Mouse (Mus musculus) embryonic facial prominence, embryonic 11.5 days (tissue): ENCODE data around the gene Lbhd2. TPM values are rescaled to one million over a fixed set of nuclear protein-coding genes. Genes with fewer than 3 reads are reported as not detected.
A peak's percentile ranks its signal among the peaks of the same experiment; 100 is the strongest.

Experiments used
- ATAC-seq: fragments of 200-750 bp; cut with Nextera tagmentation; replicated peaks from 2 replicates; pipeline ENCODE4 v1.8.0; 2017; ENCODE audit warnings: low read depth; ENCODE audit not compliant: insufficient number of reproducible peaks, low FRiP score, low TSS enrichment
- DNase-seq: peaks from one replicate; pipeline ENCODE4 v3.0.0-alpha.2; 2015; ENCODE audit warnings: low spot score
- H3K27ac ChIP-seq: fragments of 300-500 bp; sonication (generic); replicated peaks from 2 replicates; pipeline ENCODE4 v1.5.1; 2014; ENCODE audit warnings: mild to moderate bottlenecking, low read depth, low read length, control low read depth
- H3K27me3 ChIP-seq: fragments of 300-500 bp; sonication (generic); 2 replicates; pipeline ENCODE4 v1.6.1; 2014; ENCODE audit warnings: mild to moderate bottlenecking, low read length, moderate library complexity, mixed read lengths; ENCODE audit not compliant: control insufficient read depth, insufficient read depth
- H3K36me3 ChIP-seq: fragments of 300-500 bp; sonication (generic); replicated peaks from 2 replicates; pipeline ENCODE4 v1.6.1; 2014; ENCODE audit warnings: low read depth, mild to moderate bottlenecking, low read length, moderate library complexity, mixed read lengths; ENCODE audit not compliant: control insufficient read depth, insufficient read depth
- H3K4me1 ChIP-seq: fragments of 300-500 bp; sonication (generic); 2 replicates; pipeline ENCODE4 v1.6.1; 2014; ENCODE audit warnings: low read length, mixed read lengths; ENCODE audit not compliant: control insufficient read depth, insufficient read depth
- H3K4me2 ChIP-seq: fragments of 300-500 bp; sonication (generic); 2 replicates; pipeline ENCODE4 v1.6.1; 2014; ENCODE audit warnings: low read depth, mild to moderate bottlenecking, control low read depth, low read length, moderate library complexity
- H3K4me3 ChIP-seq: fragments of 300-500 bp; sonication (generic); 2 replicates; pipeline ENCODE4 v1.5.1; 2014; ENCODE audit warnings: low read depth, low read length, control low read depth
- H3K9ac ChIP-seq: fragments of 300-500 bp; sonication (generic); replicated peaks from 2 replicates; pipeline ENCODE4 v1.6.1; 2014; ENCODE audit warnings: mild to moderate bottlenecking, control low read depth, low read length
- H3K9me3 ChIP-seq: fragments of 300-500 bp; sonication (generic); replicated peaks from 2 replicates; pipeline ENCODE4 v1.6.1; 2016; ENCODE audit warnings: mild to moderate bottlenecking, low read length, inconsistent platforms, mixed read lengths; ENCODE audit not compliant: control insufficient read depth
- WGBS: fragments of 180-500 bp; shearing (Covaris S2); extraction: QIAGEN DNeasy Blood & Tissue Kit; methylation state at CpG from one replicate; pipeline ENCODE4 v1.1.7; 2014; 5-methylcytosine and 5-hydroxymethylcytosine counted together
- polyA plus RNA-seq: library from polyadenylated mRNA; unstranded; fragments of >200 nt; fragmentation: Nextera tagmentation; extraction: Ambion mirVana; gene quantifications from 2 replicates; pipeline ENCODE4 v1.2.1, GENCODE M21; 2014

Lbhd2 gene
- polyA plus RNA-seq, 1 experiment from 2014 or later: not detected

DNA sequence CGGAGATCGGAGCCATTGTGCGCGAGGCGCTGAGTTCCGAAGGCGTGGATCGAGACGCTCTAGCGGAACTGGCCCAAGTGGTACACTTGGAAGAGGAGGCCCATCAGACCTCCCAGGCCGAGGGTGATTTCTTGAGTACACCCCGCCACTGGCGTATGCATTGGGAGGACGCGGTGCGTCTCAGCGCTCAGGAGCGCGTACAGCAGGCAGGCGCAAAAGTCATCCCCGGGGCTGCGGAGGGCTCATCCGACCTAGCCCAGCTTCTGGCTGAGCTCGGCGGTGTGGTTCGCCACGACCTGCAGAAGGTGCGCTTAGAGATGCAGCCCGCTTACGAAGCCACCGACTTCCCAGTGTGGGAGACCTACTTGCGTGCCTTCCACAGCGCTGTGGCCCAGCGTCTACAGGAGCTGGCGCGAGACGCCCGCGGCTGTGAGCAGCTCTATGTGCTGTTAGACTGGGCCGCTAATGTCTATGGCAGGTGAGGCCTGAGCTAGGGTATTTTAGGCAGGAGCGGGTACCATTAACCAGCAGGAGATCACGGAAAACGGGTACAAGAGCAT is 17.0 kb downstream of the Lbhd2 start:
- Histone ChIP-seq H3K27ac (no peak overlapping the region), H3K36me3 (no peaks in the 10 kb centered on the region), H3K9ac (peak overlapping the region; percentile 44), H3K9me3 (no peaks in the 10 kb centered on the region), H3K4me3 (peak overlapping the region; percentile 29), H3K27me3 (peaks cover 62% of the 10 kb centered on the region), H3K4me2 (peak overlapping the region; percentile 64), H3K4me1 (peaks cover 4% of the 10 kb centered on the region; the same call in 1 of the 2 replicates)
- ATAC-seq: no peak
- WGBS: 4% methylated on average over 43 of the region's 43 CpGs
- DNase-seq: no peak

DNA sequence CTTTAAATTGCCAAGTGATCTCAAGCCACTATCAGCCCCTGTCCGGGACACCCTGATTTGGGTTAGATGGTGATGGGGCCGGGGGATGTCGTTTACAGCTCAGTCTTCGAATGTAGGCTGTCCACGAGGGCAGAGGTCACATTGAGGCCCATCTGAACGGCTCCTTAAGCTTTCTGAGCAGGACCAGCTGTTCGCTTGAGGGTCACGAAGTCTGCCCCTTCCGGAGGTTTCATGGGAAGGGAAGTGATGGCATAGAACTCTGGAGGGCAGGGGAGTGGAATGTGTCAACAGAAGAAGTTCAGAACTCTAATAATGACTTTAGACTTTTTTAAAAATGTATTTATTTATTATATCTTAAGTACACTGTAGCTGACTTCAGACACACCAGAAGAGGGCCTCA is 17.9 kb downstream of the Lbhd2 start:
- WGBS: 15% methylated on average over 9 of the region's 9 CpGs
- H3K27me3 ChIP-seq: peaks cover 65% of the 10 kb centered on the region
- no peak for ATAC-seq
- H3K4me1 ChIP-seq: peaks cover 4% of the 10 kb centered on the region; the same call in 1 of the 2 replicates
- H3K4me2 ChIP-seq: no peak overlapping the region
- no peak for DNase-seq
- H3K9me3 ChIP-seq: no peaks in the 10 kb centered on the region
- H3K27ac ChIP-seq: no peak overlapping the region
- H3K4me3 ChIP-seq: no peak overlapping the region
- no peaks in the 10 kb centered on the region for H3K36me3 ChIP-seq
- H3K9ac ChIP-seq: no peak overlapping the region

DNA sequence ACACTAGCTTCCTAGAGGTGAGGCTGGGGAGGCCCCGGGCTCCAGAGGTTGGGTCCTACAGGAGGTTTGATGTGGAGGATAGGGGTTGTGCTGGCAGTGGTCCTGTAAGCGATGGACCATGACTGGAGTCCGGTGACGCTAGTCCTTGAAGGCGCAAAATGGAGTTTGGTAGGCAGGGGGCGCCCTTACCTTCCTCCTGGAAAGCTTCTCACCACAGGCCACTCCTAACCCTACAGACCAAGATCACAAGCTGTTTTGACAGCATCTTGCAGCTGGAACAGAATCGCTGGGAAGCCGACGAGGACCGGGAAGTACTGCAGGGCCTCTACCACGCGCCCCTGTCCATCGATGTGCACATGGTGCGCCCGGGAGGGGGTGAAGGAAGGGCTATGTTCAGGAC is 18.6 kb downstream of the Lbhd2 start:
- Histone ChIP-seq H3K4me1 (peaks cover 4% of the 10 kb centered on the region; the same call in 1 of the 2 replicates), H3K36me3 (no peaks in the 10 kb centered on the region), H3K4me3 (no peak overlapping the region), H3K4me2 (no peak overlapping the region; the same call in 1 of the 2 replicates), H3K27ac (no peak overlapping the region), H3K9ac (no peak overlapping the region), H3K9me3 (no peaks in the 10 kb centered on the region), H3K27me3 (peaks cover 67% of the 10 kb centered on the region)
- 3% methylated on average over 15 of the region's 15 CpGs for WGBS
- ATAC-seq (no peak; the same call in 1 of the 2 replicates), DNase-seq (peak; percentile 90)

DNA sequence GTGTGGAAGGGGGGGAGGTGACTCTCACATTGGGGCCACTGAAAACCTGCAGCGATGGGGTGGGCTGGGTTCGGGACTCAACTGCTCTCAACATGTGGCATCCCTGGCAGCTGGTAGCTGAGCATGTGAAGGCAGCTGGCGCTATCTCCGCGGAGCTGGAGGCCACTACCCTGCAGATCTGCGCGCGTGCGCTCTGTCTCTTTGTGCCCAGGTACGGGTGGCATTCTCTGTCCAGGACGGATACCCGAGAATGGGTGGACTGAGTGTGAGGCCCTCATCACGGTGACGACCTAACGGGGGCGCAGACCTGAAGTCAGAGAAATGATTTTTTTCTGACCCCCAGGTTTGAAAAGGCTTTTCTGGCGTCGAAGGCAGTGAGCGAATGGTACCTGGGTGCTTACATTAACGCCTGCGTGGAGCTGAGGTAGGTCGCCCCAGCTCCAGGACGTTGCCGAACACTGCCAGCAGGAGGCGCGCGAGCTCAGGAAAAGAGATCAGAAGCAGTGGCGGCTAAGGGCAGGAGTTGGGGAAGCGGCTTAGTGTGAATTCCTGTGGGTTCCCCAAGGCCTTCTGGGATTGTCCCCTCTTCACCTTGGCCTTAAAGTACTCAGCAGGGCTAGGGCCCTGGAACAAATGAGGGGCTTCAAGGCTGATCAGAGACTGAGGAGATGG is 19.3 kb downstream of the Lbhd2 start:
- H3K9me3 ChIP-seq: no peaks in the 10 kb centered on the region
- H3K36me3 ChIP-seq: no peaks in the 10 kb centered on the region
- no peak overlapping the region for H3K4me2 ChIP-seq
- H3K4me3 ChIP-seq: no peak overlapping the region
- peaks cover 73% of the 10 kb centered on the region for H3K27me3 ChIP-seq
- WGBS: 17% methylated on average over 29 of the region's 29 CpGs
- H3K4me1 ChIP-seq: peaks cover 7% of the 10 kb centered on the region; the same call in 1 of the 2 replicates
- no peak overlapping the region for H3K27ac ChIP-seq
- DNase-seq (peak; percentile 91), ATAC-seq (0 out of 2 replicates have a peak, but pooled peaks have one; percentile 27)
- no peak overlapping the region for H3K9ac ChIP-seq

DNA sequence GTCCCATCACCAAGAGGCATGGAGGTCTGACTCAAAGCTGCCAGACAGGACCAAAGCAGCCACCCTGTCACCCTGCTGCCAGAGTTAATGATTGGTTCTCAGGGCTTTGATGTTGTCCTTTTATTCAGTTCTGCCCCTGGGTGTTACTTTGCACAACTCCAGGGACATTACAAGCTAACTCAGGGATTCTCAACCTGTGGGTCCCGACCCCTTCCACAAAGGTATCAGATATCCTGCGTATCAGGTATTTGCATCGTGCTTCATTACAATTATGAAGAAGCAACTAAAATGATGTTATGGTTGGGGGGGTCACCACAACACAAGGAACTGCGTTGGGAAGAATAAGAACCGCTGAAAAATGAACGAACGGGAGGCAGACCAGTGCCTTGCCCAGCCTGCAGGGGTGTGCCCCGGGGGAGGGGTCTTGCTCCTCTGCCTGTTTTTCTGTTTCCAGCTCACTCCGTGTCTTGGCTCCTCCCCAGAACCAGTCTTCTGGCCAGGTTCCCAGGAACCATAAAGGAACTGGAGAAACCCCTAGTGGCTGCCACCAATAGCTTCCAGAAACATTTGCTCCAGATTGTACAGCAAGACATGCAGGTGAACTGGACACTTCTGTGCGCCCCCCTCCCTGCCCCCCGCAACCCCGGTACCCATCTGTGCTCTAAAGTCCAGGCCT is 21.0 kb downstream of the Lbhd2 start:
- peaks cover 7% of the 10 kb centered on the region for H3K4me1 ChIP-seq
- DNase-seq: no peak
- WGBS: 47% methylated on average over 12 of the region's 12 CpGs

DNA sequence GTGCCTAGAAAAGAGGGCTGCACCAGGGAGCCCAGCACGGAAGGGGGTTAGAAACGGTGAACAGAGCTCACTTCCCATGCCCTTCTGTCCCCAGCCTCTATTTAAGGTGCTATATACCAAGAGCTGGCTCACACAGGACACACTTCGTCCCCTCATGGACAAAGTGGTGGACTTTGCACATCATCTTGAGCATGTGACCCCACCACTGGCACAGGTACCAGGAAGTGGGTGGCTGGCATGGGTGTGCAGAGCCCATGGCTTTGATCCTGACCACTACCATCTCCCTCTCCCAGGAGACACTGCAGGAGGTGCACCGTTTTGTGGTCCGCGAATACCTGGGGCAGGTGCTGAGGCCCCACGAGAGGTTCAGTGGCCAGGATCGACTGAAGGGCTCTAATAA is 21.8 kb downstream of the Lbhd2 start:
- DNase-seq (no peak), ATAC-seq (no peak)
- Histone ChIP-seq H3K4me2 (peak overlapping the region; percentile 19), H3K4me1 (peaks cover 7% of the 10 kb centered on the region), H3K36me3 (no peaks in the 10 kb centered on the region), H3K27ac (no peak overlapping the region), H3K9me3 (no peaks in the 10 kb centered on the region), H3K4me3 (no peak overlapping the region), H3K9ac (no peak overlapping the region; the same call in 1 of the 2 replicates), H3K27me3 (peaks cover 54% of the 10 kb centered on the region)
- WGBS: 20% methylated on average over 8 of the region's 8 CpGs

More for the DNA sequence above, 21.0 kb downstream of the Lbhd2 start:
- H3K9me3 ChIP-seq: no peaks in the 10 kb centered on the region
- H3K27me3 ChIP-seq: peaks cover 62% of the 10 kb centered on the region
- H3K9ac ChIP-seq: no peak overlapping the region
- ATAC-seq: no peak
- H3K4me3 ChIP-seq: no peak overlapping the region
- H3K36me3 ChIP-seq: no peaks in the 10 kb centered on the region
- H3K4me2 ChIP-seq: no peak overlapping the region
- H3K27ac ChIP-seq: no peak overlapping the region

DNA sequence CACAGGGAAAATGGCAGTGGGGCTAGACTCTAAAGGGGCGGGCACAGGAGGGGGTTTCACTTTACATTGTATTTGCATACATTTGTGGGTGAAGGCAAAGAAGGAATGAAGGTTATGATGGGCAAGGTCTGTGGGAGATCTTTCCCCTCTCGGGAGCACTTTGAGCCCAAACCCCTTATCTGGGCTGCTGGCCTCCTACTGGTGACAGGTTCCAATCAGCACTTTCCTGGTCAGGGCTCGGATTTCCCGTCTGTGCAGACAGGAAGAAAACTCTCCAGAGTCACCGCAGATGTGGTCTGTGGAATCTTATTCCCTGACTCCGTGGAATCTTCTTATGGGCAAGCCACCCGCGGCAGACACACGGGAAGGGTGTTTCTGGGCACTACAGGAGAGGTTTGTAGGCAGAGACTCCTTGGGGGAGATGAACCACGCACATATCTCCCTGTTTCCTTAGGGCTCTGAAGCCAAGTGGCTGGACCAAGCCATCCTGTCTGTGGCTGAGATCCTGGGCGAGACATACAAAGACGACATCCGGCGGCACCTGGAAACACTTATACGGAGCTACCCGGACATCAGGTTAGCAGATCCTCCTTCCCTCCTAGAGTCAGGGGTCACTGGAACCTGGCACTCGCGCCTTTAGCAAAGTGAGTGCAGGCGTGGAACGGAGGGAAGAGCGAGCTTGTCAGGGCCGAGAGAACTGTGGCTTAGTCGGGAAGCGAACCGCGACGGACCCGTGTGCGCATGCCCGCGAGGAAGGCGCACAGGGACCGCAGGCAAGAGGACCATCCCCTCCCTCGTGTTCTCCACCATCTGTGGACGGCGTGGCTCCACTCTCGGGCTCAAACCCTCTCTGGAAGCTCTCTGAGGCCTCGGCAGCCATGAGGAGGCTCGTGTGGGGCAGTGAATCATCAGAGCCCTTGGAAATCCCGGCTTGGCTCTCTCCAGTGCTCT is 22.6 kb downstream of the Lbhd2 start:
- no peaks in the 10 kb centered on the region for H3K9me3 ChIP-seq
- H3K4me3 ChIP-seq: peak overlapping the region; percentile 24
- no peak overlapping the region for H3K27ac ChIP-seq
- H3K36me3 ChIP-seq: no peaks in the 10 kb centered on the region
- peak overlapping the region; percentile 59 for H3K4me2 ChIP-seq
- H3K27me3 ChIP-seq: peaks cover 45% of the 10 kb centered on the region
- WGBS: under 1% methylated on average over 40 of the region's 40 CpGs
- H3K4me1 ChIP-seq: peaks cover 7% of the 10 kb centered on the region
- H3K9ac ChIP-seq: peak overlapping the region; percentile 43
- no peak for ATAC-seq
- DNase-seq: peak; percentile 72
